Mouse (Mus musculus): ENCODE measurements around the gene Pus10. TPM values are rescaled to one million over a fixed set of nuclear protein-coding genes. Genes with fewer than 3 reads are reported as not detected.

Gene Pus10
- 10 to 100 TPM; 22.1 to 22.3 TPM for total RNA-seq (2023)

GRCm38 (mm10) chr11:23665311-23665786, at the start of gene Pus10:
TSS of gene Pus10 (plus strand) at chr11:23665674.

DNA sequence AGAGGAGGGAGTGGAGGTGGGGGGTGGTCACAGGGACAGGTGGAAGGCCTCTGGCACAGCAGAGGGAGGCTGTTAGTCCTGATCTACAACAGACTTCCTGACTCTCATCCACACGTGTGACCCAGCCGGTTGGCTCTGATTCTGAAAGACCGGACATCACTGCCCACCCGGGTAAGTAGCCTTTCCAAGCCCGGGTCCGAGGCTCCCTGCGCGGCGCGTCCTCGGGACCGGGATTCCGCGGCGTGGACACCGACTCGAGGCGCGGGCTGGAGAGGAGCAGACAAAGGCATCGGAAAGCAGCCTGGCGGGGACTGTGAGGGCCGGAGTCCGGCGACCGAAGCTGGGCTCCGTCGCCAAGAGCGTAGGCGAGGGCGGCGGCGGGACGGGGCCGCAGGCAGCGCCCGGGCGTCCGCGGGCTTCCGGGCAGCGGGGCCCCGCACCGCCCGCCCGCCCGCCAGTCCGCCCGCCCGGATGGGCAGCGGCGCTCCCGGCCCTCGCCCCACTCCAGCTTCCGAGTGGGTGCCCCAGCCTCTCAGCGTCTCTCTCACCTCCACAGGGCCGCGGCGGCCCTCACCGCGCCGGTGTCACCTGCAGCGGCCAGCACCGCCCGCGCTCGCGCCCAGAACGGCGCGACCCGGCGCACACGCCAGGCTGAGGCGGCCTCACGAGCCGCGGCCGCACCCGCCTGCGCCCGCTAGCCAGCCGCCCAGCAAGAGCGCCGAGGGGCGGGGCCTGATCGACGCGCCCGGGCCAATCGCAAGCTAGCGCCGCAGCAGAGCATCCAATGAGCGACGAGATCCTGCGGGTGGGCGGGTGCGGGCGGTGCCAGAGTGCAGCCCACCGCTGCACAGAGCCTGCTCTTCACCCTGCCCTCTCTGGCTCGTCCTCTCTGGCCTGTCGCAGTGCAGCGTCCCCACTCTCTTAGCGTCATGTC, 32.3 kb upstream of the Pus10 start, which contains the start of gene 0610010F05Rik:
Gene 0610010F05Rik (minus strand): TSS at position 695 of the 934 bp plus-strand sequence.

DNA sequence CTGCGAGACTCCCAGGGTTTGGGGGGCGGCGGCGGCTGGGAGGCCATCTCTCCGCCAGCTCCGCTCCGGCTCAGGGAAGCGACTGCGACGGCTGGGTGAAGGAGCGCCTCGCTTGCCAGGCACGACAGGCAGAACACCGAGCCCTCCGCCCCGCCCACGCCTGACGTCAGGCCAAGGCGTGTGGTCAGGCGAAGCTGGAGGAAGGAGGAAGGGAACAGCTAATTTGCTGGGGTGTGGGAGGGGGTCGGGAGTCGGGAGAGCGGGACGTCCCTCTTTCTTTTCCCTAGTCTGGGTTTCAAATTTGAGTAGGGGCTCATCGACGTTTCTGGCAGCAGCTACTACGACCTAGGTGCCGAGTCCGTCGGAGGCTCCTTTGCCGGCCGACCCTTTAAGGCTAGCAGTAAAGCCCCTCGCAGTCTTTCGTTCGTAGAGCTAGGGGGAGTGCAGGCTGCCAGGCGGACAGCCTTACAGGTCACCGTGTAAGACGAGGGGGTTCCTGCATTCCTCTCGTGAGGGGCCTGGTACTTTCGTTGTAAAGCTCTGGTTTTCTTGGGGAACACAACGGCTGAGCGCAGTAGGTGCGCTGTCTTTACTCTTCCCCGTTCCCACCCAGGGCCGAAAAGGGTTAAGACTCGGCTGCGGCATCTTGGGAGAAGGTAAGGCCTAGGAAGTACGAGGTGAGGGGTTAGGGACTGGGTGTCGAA, 476 bp downstream of the Pus10 start, which contains the start of gene Pex13:
Gene Pex13 (minus strand): TSS at position 162 of the 704 bp plus-strand sequence.

DNA sequence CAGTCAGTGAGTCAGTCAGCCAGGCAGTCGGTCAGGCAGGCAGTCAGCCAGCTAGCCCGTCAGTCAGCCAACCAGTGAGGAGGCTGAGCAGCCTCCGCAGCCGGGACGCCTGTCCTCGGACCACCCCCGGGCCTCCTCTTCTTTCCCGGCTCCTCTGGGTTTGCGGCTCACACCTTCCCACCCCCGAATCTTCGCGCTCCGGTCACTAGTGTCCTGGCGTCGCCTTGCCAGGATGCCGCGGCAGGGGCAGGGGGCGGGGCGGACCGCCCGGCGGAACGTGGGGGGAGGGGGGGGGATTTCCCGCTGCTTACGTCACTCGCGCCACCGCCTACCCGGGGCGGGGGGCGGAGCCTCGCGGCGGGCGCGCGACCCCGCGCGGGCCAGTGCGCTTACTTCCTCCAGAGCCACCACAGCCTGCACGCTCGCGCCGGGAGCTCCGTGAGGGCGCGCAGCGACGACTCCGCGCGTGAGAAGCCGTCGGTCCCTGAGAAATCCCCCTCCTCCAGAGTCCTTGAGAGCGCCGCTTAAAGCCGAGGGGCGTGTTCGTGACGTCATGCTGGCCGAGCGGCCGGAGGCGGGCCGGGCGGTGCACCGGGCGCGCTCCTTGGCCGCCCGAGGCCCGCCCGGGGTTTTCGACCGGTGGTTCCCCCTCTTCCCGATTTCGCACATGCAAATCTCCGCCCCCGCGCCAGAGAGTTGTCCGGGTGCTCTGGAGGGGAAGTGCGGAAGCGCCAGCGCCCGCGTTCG, 105.5 kb downstream of the Pus10 start, which contains the start of gene Rel:
Gene Rel (minus strand): TSS at position 211 of the 747 bp plus-strand sequence.

Other genes with a start within 250 kb of the Pus10 start
- gene Ahsa2, start 167.6 kb upstream of the Pus10 start, total RNA-seq (2023) = 10 to 100 TPM; 36.5 to 43.5 TPM
- not detected for gene 1700093K21Rik, start 144.5 kb upstream of the Pus10 start, total RNA-seq (2023)
- gene 0610010F05Rik, start 32.0 kb upstream of the Pus10 start, total RNA-seq (2023) = 10 to 100 TPM; 11.8 to 13.1 TPM
- gene Pex13, start 285 bp downstream of the Pus10 start, total RNA-seq (2023) = 10 to 100 TPM; 21.1 to 23.2 TPM
- gene Rel, start 105.3 kb downstream of the Pus10 start, total RNA-seq (2023) = 100 to 1,000 TPM; 189 to 230 TPM
- 10 to 100 TPM; 21.3 to 21.6 TPM for gene Papolg, start 229.6 kb downstream of the Pus10 start, total RNA-seq (2023)

Data from monocyte, adult 59 days (primary cell).